In the genomic region with DNA sequence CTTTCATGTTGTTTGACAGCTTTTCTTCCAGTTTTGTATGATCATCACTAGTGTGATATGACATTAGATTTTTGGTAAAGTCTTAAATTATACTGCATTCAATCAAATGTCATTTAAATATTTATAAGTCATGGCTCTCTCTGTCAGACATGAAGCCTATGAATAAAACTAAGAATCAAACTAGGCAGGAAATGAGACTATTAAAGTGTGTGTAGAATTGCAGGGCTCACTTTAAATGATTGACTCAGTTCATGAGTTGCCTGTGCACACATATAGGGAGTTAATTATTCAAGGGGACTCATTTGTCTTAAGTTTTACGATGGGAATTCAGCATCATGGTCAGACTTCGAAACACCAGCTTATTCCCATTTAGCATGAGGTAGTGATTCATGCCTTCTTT, we compare ENCODE assay signal across 27 mouse cellular contexts.
"Had no signal": no experiment of that assay in that cellular context is flagged by ENCODE, and none has a peak within 500 bp of the region (broad histone marks: within the 10 kb centered on the region; RNA-seq: fewer than 3 reads in every experiment).

No protein-coding gene starts in this region.

- H3K4me1 ChIP-seq: heart, embryonic 13.5 days; heart, embryonic 15.5 days; hindbrain, embryonic 13.5 days; hindbrain, embryonic 15.5 days; kidney, embryonic 15.5 days; limb, embryonic 15.5 days; liver, embryonic 12.5 days had no signal

- H3K9me3 ChIP-seq: heart, embryonic 13.5 days; heart, embryonic 15.5 days; hindbrain, embryonic 13.5 days; hindbrain, embryonic 15.5 days; kidney, embryonic 15.5 days; limb, embryonic 13.5 days; limb, embryonic 15.5 days; liver, embryonic 12.5 days had no signal

- H3K36me3 ChIP-seq: heart, embryonic 13.5 days; heart, embryonic 15.5 days; hindbrain, embryonic 13.5 days; hindbrain, embryonic 15.5 days; kidney, embryonic 15.5 days; limb, embryonic 13.5 days; limb, embryonic 15.5 days; liver, embryonic 12.5 days had no signal

- H3K27me3 ChIP-seq: heart, embryonic 13.5 days; heart, embryonic 15.5 days; hindbrain, embryonic 13.5 days; hindbrain, embryonic 15.5 days; kidney, embryonic 15.5 days; limb, embryonic 13.5 days; limb, embryonic 15.5 days; liver, embryonic 12.5 days had no signal

- ATAC-seq: hindbrain, postnatal 0 days; intestine, embryonic 16.5 days; liver, embryonic 12.5 days had no signal

- H3K4me3 ChIP-seq: heart, adult 2 months; heart, embryonic 13.5 days; heart, embryonic 15.5 days; hindbrain, embryonic 13.5 days; hindbrain, embryonic 15.5 days; kidney, embryonic 15.5 days; limb, embryonic 13.5 days; limb, embryonic 15.5 days; liver, embryonic 12.5 days had no signal

- H3K4me2 ChIP-seq: heart, embryonic 11.5 days; heart, embryonic 13.5 days; heart, embryonic 15.5 days; hindbrain, embryonic 13.5 days; hindbrain, embryonic 15.5 days; kidney, embryonic 15.5 days; limb, embryonic 13.5 days; limb, embryonic 15.5 days; liver, embryonic 12.5 days had no signal

- DNase-seq: gastrocnemius, postnatal 14 days; gastrocnemius, postnatal 36 days; heart, adult 11 months; heart, adult 2 months; heart, postnatal 14 days; heart, postnatal 36 days; kidney, adult 11 months; kidney, adult 2 months; kidney, adult 9 months; kidney, postnatal 14 days; kidney, postnatal 36 days; layer of hippocampus, adult 9-11 months; layer of hippocampus, postnatal 36 days; left cerebral cortex, postnatal 4 days had no signal

- H3K27ac ChIP-seq: heart, adult 2 months; heart, embryonic 13.5 days; heart, embryonic 15.5 days; hindbrain, embryonic 13.5 days; hindbrain, embryonic 15.5 days; hindbrain, postnatal 0 days; kidney, embryonic 15.5 days; kidney, postnatal 0 days; limb, embryonic 13.5 days; limb, embryonic 15.5 days; liver, embryonic 12.5 days; liver, embryonic 14.5 days had no signal

- H3K9ac ChIP-seq: heart, embryonic 13.5 days; heart, embryonic 15.5 days; hindbrain, embryonic 13.5 days; hindbrain, embryonic 15.5 days; kidney, embryonic 15.5 days; limb, embryonic 13.5 days; limb, embryonic 15.5 days; liver, embryonic 12.5 days; liver, embryonic 14.5 days had no signal
